Mouse (Mus musculus) urinary bladder, postnatal 25 days (tissue): Measurements from ENCODE around the gene Gm14401.
"Not testable (repeated sequence)": the region's sequence is repeated elsewhere in the genome, so short reads cannot be mapped to it uniquely, and the experiment has no call there.

Source experiments
- DNase-seq: peaks from one replicate; pipeline ENCODE4 v3.0.0; 2022; ENCODE audit warnings: low spot score

Gm14401 gene

DNA sequence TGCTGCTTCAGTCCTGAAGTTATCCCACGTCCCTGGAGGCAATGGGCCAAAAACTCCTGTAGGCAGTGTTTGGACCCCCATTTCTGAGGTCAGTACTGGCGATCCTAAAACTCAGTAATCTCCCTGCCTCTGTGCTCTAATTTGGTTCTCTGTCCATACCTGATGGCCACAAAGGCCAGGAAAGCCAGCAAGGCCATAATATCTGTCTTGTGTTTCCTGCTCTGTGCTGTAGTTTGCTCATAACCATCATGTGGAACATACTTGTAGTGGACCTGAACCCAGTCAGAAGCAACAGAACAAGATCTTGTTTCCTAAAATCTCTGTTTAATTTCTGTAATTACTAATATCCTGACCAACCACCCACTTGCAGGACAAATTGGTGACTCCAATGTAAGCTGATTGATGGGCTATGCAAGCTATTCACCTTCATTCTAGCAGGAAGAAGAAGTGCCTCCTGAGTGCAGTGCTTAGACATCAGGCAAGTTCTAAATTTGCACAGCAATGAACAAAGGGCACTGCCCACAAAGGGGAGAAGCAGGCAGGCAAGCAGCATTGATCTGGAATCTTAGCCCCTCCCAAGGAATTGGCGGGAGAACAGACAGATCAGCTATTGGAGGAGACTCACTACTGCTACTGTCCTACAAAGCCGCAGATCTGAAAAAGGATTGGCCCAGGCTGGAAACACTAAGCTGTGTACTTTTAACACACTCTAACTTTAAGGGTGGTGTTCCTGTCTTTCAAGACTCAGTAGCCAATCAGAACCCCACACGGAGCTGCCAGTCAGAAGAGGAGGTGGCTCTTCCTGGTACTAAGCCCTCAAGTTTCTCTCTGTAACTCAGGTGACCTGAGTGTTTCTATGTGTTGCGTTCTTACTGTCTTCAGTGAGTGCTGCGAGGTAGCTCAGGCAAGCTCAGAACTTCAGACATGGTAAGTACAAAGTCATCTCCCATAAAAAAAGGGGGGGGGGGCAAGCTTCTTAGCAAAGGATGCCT is at the start of gene Gm14401:
Gene Gm14401, plus strand, starts transcription at position 889 of the 992 bp plus-strand sequence.
- DNase-seq: not testable (repeated sequence)

GRCm38 (mm10) chr2:177072807-177073206 is 1.3 kb upstream of the Gm14401 start:
- not testable (repeated sequence) for DNase-seq

- DNase-seq: not testable (repeated sequence)
Measured at GRCm38 (mm10) chr2:177075015-177075414, 895 bp downstream of the Gm14401 start.

GRCm38 (mm10) chr2:177079866-177080265 is 5.7 kb downstream of the Gm14401 start:
- DNase-seq: not testable (repeated sequence)

DNA sequence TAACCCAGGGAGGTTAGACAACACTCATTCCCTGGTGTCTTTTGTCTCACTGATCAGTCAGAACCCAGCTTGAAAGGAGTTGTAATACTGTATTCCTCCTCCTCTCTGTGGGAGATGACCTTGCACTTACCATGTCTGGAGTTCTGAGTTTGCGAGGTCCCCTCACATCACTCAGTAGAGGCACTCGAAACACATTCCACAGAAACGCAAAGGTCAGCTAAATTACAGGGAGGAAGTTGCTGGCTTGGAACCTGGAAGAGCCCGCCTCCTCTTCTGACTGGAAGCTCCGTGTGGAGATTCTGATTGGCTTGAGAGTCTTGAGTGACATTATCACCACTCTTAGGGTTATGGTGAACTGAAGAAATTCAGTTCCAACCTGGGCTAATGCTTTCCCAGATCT is 35.0 kb downstream of the Gm14401 start:
- DNase-seq: not testable (repeated sequence)

DNA sequence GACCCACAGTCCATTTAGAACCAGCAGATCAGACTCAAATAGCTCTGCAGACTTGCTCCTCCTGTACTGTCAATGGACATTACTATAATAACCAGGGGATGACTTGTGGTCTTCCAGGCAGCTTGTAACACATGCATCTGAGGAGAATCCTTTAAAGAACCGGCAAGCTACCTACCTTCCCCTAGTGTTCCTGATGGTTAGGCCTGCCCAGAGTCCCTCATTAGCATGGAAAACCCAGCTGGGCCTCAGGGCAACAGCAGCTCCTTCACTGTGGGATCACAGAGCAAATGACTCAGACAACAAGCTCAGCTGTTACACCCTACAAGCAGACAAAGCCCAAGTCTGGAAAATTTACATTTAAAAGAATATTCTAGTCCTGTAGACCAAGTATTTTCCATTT is 55.0 kb downstream of the Gm14401 start:
- DNase-seq: not testable (repeated sequence)
